Mouse (Mus musculus) macrophage (primary cell): ENCODE data around the gene Adipor2. TPM values are rescaled to one million over a fixed set of nuclear protein-coding genes. Genes with fewer than 3 reads are reported as not detected.

ENCODE experiments used
- H3K27ac ChIP-seq: fragments of 350-480 bp; formaldehyde crosslinking; 2 replicates; pipeline ENCODE4 v1.9.0; 2021
- H3K36me3 ChIP-seq: fragments of 350-480 bp; formaldehyde crosslinking; 2 replicates; pipeline ENCODE4 v1.9.0; 2021; ENCODE audit errors: inconsistent target
- H3K4me3 ChIP-seq: fragments of 350-480 bp; formaldehyde crosslinking; 2 replicates; pipeline ENCODE4 v1.9.0; 2021; ENCODE audit errors: inconsistent target
- H3K79me2 ChIP-seq: fragments of 350-480 bp; formaldehyde crosslinking; 2 replicates; pipeline ENCODE4 v1.9.0; 2021; ENCODE audit errors: inconsistent target
- whole genome bisulfite sequencing: methylation state at CpG from one replicate; pipeline ENCODE4 v1.1.7; 2026; ENCODE audit warnings: inconsistent platforms; ENCODE audit not compliant: missing documents; 5-methylcytosine and 5-hydroxymethylcytosine counted together
- polyA plus RNA-seq: library from polyadenylated mRNA; stranded (reverse); fragments of 250-400 nt; gene quantifications from 3 replicates; pipeline ENCODE4 v1.2.4, GENCODE M21; 2018; ENCODE audit warnings: inconsistent platforms

Adipor2 gene
- polyA plus RNA-seq, 1 experiment from 2014 or later, result 38.1 TPM

DNA sequence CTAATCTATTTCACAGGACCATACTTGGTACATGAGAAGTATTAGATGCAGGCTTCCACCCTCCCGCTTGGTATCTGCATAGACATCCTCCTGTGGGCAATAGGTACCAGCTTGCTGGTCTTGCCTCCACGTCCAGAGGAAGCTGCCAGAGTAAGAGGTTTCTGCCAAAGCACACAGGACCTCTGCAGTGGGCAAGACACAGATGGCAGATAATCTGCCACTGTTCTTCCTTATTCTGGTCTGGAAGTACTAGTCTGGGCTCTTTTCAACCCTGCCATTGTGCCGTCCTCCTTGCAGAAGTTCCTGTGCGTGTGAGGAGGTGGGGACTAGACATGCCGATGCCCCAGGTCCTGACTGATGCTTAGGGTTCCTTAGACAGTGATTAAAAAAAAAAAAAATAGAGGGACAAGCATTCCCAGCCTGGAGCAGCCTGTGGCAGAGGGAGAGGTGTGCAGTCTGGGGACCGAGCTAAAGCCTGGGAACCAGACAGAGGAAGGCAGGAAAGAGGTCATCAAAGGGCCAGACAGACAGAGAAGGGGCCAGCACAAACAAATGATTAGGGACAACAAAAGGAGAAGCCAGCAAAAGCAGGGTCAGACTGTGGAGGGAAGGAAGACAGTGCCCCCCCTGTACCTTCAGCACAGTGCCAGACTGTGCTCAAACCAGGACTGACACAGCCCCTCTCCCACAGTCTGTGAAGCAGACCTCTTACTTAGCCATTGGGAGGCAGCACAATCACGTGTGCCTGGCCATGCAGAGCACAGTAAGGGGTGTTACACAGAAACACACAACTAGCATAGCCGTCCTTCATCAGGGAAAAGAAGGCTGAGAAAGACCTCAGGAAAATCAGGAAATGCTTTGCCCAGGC, 20.6 kb upstream of the Adipor2 start:
- Histone ChIP-seq H3K36me3 (no peaks in the 10 kb centered on the region), H3K27ac (no peak overlapping the region), H3K4me3 (no peak overlapping the region), H3K79me2 (no peaks in the 10 kb centered on the region)
- WGBS, result 16% methylated on average over 8 of the region's 8 CpGs

DNA sequence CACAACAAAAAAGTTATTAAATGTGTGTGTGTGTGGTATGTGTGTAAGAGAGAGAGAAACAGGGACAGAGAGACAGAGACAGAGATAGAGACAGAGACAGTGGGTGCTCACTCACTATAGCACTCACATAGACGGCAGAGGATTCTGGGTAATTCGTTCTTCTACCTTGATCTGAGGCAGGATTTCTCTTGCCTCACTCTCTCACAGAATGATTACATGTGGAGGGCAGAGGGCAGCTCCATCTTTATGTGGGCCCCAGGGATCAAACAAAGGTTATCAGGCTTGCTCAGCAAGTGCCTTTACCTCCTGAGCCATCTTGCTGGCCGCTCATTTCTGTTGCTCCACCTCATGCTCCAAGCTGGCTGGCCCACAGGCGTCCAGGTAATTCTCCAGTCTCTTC, 16.9 kb upstream of the Adipor2 start:
- Histone ChIP-seq H3K36me3 (no peaks in the 10 kb centered on the region), H3K27ac (no peak overlapping the region), H3K4me3 (no peak overlapping the region), H3K79me2 (no peaks in the 10 kb centered on the region)
- WGBS, result 98% methylated on average over 4 of the region's 4 CpGs

DNA sequence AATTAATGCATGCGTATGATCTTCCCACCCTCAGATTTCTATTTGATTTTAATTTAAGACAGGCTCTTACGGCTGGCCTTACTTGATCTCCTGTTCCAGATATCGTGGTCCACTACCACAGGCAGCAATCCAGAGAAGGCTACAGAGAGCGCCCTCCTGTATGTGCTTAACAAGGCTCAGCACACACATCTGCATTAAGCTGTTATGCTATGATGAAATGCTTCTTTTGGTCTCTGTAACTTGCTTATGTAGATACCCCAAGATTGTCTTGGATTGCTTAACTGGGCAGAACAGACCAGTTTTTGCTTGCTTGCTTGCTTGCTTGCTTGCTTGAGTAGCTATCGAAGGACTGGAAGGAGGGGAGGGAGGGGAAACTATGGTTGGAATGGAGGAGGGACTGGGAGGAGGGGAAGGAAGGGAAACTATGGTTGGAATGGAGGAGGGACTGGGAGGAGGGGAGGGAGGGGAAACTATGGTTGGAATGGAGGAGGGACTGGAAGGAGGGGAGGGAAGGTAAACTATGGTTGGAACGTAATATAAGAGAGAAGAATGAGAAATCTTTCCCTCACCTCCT, 14.3 kb upstream of the Adipor2 start:
- Histone ChIP-seq H3K4me3 (no peak overlapping the region), H3K27ac (no peak overlapping the region), H3K79me2 (no peaks in the 10 kb centered on the region), H3K36me3 (no peaks in the 10 kb centered on the region)
- 89% methylated on average over 6 of the region's 6 CpGs for WGBS

DNA sequence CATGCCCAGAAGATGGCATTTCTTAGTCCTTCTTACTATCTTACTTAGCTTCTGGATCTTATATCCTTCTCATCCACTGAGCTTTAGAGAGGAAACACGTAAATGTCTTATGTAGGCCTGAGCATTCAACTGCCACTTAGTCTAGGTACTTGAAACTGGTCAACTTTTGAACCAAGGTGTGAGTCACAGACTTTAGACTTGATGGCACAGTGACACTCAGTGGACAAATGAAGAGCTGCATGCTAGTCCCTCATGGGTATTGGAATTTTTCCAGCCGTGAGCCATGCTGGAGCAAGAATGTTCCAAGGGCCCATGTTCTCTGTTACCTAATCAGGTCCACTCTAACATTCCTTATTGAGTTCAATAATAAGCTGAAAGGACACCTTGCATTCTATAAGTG, 13.0 kb upstream of the Adipor2 start:
- Histone ChIP-seq H3K27ac (no peak overlapping the region), H3K79me2 (no peaks in the 10 kb centered on the region), H3K36me3 (no peaks in the 10 kb centered on the region), H3K4me3 (no peak overlapping the region)
- 12% methylated on average over 2 of the region's 2 CpGs for WGBS

DNA sequence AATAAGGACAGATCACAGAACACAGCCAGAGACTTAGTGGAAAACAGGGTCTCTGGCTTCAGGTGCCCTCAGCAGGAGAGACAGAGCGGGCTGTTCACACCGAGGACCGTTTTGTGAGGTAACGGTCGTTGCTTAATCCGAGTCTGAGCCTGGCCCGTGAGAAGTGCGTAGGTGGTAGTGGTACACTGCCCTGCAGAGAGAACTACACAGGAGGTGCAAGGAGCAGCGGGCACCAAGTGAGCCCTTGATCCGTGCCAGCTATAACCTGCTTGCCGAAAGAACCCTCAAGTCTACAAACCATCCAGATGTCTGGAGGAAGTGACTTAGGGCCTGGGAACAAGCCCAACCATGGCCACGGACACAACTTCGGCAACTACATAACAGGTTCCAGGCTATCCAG, 11.8 kb upstream of the Adipor2 start:
- H3K36me3 ChIP-seq, result no peaks in the 10 kb centered on the region
- WGBS, result 78% methylated on average over 10 of the region's 13 CpGs
- no peak overlapping the region for H3K27ac ChIP-seq
- no peak overlapping the region for H3K4me3 ChIP-seq
- no peaks in the 10 kb centered on the region for H3K79me2 ChIP-seq

DNA sequence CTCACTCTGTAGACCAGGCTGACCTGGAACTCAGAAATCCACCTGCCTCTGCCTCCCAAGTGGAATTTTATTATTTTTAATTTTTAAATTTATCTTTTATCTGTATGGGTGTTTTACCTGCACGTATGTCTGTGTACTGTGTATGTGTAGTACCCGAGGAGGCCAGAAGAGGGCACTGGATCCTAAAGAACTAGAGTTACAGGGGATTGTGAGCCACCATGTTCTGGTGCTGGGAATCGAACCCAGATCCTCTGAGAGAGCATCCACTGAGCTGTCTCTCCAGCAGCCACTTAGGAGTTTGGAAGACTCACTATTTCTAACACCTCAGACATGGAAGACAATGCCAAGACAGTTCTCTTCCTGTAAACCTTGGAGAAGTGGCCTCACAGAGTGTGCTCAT, 11.1 kb upstream of the Adipor2 start:
- Histone ChIP-seq H3K27ac (no peak overlapping the region), H3K79me2 (no peaks in the 10 kb centered on the region), H3K4me3 (no peak overlapping the region), H3K36me3 (no peaks in the 10 kb centered on the region)
- WGBS, result 69% methylated on average over 3 of the region's 3 CpGs

DNA sequence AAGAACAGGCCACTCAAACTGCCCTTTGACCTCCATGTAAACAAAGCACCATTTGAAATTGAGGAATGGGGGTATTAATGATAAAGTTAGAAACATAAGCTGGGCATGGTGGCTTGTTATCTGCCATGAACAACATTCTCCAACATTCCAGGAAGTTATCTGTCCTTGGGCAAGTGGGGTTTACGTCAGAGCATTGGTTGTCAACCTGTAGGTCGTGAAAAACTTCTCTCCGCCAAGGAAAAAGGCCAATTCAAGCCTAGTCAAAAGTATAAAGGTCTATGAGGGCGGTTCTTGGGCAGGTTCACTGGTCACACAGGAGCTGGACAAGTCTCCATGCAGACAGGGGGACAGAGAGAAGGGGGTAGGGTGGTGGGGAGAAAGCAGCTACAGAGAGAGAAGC, 3.5 kb upstream of the Adipor2 start:
- WGBS, result 93% methylated on average over 4 of the region's 4 CpGs
- Histone ChIP-seq H3K36me3 (no peaks in the 10 kb centered on the region), H3K4me3 (no peak overlapping the region), H3K79me2 (no peaks in the 10 kb centered on the region), H3K27ac (no peak overlapping the region)

DNA sequence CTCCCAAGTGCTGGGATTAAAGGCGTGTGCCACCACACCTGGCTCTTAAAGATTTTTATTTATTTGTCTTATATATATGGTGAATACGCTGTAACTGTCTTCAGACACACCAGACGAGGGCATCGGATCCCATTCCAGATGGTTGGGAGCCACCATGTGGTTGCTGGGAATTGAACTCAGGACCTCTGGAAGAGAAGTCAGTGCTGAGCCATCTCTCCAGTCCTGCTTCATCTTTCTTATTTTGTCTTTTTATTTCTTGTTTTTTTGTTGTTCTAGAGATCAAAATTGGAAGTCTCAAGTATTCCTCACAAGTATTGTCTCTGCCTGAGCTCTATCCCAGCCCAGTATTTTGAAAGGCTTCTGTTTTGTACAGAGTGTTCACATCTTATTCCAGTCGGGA, 2.9 kb upstream of the Adipor2 start:
- Histone ChIP-seq H3K36me3 (no peaks in the 10 kb centered on the region), H3K79me2 (no peaks in the 10 kb centered on the region), H3K27ac (no peak overlapping the region), H3K4me3 (no peak overlapping the region)
- WGBS, result 91% methylated on average over 5 of the region's 5 CpGs

DNA sequence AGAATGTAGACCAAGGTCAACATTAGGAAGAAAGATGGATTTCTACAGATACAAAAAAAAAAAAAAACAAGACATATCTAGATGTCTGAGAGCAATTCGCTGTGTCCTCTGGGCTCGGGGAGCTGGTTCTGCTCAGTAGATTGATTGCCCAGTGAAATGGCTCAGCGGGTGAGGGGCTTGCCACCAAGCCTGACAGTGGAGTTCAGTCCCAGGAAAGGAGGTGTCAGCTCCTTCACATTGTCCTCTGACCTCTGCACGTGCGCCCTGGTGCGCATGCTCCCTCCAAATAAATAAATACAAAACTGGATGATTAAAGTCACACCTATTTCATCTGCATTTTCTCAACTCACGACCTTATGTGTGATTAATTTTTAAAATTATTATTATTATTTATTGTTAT, 1.9 kb upstream of the Adipor2 start:
- Histone ChIP-seq H3K79me2 (no peaks in the 10 kb centered on the region), H3K36me3 (no peaks in the 10 kb centered on the region), H3K4me3 (no peak overlapping the region), H3K27ac (no peak overlapping the region)
- 90% methylated on average over 6 of the region's 7 CpGs for WGBS

DNA sequence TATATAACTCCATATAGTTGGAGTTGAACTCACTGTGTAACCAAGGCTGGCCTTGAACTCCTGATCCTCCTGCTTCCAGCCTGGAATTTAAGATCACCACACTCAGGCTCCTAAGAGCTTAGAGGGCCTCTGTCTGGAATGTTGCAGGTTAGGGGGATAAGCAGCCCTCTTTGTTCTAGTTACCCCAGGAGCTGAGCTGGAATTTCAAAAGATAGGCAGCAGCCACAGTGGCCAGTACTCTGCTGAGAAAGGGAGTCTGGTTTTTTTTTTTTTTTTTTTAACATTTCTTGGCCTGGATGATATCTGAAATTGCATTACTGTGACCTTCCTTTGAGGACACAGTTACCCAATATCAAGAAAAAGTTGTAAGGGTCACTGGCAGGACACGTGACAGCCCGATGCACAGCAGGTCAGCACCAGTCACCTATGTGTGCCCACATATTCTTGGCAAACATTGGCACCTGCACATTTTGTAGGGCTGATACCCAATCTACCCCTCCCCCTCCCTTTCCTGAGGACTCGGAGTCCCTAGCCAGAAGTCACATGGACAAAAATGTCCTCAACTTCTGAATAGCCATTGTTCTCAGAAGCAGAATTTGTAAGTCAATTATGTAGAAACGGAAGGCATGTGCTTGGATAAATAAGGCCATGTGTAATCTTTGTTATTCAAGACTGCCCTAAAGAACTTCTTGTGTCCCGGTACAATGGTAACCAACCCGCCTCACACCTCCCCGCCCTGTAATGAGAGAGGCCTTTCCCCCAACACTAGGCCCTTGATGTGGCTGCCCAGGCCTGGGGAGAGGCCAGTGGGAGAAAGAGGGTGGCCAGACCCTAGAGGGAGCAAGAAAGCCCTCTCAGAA, 1.1 kb upstream of the Adipor2 start:
- WGBS, result 81% methylated on average over 7 of the region's 7 CpGs
- H3K27ac ChIP-seq, result no peak overlapping the region
- H3K79me2 ChIP-seq, result no peaks in the 10 kb centered on the region
- no peaks in the 10 kb centered on the region for H3K36me3 ChIP-seq
- H3K4me3 ChIP-seq, result no peak overlapping the region

DNA sequence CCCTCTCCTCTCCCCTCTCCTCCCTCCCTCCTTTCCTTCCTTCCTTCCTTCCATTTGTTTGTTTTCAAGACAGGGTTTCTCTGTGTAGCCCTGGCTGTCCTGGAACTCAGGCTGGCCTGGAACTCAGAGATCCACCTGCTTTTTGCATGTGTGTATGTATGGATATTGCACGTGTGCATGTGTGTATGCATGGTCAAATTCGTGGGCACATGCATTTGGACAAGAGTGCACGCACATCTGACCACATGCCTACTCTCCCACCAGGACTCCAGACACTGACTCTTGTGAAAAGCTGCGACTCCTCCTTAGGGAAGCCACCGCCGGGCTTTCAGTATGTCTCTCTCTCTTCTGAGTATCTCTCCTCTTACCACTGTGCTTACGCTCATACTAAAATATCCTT, 317 bp upstream of the Adipor2 start:
- 71% methylated on average over 6 of the region's 7 CpGs for WGBS
- no peak overlapping the region for H3K4me3 ChIP-seq
- no peaks in the 10 kb centered on the region for H3K36me3 ChIP-seq
- H3K27ac ChIP-seq, result no peak overlapping the region
- no peaks in the 10 kb centered on the region for H3K79me2 ChIP-seq

DNA sequence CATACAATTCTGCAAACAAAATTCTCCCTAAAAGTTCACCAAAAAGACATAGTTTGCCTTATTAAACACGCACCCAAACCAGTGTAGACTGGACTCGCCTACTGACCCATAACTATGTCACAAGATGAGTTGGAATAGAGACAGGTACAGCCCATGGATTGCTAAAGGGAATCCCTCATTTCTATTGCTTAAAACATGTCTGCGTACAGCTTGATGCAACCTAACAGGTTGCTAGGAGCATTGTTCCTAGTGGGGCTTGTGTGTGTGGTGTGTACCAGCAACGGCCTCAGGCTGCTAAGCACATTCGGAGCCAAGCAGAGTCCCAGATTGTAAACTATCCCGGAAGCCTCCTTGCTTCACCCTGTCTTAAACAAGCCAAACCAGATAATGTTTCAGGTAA, 861 bp downstream of the Adipor2 start:
- Histone ChIP-seq H3K36me3 (no peaks in the 10 kb centered on the region), H3K27ac (no peak overlapping the region), H3K79me2 (no peaks in the 10 kb centered on the region), H3K4me3 (0 out of 2 replicates have a peak overlapping the region, but pooled peaks have one; percentile 10)
- WGBS, result 55% methylated on average over 6 of the region's 6 CpGs

DNA sequence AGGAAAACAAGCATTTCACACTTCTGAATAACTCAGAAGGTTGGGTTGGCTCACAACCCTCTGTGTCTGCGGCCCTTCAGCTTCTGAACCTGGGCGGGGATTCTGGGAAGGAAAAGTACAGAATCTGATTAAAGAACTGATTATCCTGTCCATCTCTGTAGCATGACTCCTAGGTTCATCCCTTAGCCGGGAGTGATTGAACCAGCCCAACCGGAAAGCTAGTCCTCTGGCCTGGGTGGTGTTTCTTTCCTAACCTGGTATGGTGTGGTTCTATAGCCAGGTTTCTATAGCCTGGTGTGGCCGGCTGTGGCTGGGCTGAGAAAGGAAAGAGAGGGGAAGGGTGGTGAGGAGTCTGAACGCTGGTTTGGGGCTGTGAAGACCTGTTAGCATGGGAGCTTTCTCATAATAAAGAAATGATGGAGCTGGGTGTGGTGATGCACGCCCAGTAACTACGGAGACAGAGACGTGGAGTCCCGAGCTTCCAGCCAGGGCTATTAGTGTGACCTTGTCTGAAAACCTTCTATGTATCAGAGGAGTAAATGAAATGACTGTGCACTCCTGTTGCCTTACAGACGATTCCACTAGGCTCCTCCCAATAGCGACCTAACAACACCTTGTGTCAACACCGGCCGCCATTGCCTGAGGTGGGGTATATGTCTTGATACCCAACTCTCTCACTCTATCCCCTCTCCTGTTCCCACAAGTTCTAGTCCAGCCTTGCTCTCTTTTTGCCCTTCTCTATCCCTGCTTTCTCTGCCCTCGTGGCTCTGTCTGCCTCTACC, 3.1 kb downstream of the Adipor2 start:
- no peaks in the 10 kb centered on the region for H3K36me3 ChIP-seq
- WGBS, result 65% methylated on average over 15 of the region's 15 CpGs
- no peaks in the 10 kb centered on the region for H3K79me2 ChIP-seq
- no peak overlapping the region for H3K27ac ChIP-seq
- H3K4me3 ChIP-seq, result no peak overlapping the region

DNA sequence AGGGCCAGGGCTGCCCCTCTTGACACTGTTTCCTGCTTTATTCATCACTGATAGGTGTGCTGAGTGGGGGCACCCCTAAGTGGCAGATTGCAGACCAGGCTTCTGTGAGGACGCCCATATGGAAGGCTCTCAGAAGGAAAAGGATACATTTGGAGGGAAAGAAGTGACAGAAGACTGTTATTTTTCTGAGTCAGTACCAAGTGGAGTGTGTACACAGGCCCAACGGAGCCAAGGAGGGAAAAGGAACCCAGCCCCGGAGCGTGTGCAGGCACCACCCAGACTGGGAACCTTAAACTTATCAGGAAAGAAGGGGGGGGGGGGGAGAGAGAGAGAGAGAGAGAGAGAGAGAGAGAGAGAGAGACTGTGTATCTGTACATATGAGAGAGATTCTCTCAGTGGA, 4.9 kb downstream of the Adipor2 start:
- WGBS, result 100% methylated on average over 2 of the region's 4 CpGs
- H3K27ac ChIP-seq, result no peak overlapping the region
- no peak overlapping the region for H3K4me3 ChIP-seq
- H3K36me3 ChIP-seq, result no peaks in the 10 kb centered on the region
- H3K79me2 ChIP-seq, result no peaks in the 10 kb centered on the region
